Mouse (Mus musculus) thymus, postnatal 25 days (tissue): ENCODE measurements around the gene Bex3.
A peak's percentile ranks its signal among the peaks of the same experiment; 100 is the strongest.

Experiments
- DNase-seq: peaks from one replicate; pipeline ENCODE4 v3.0.0; 2022

Bex3 gene

DNA sequence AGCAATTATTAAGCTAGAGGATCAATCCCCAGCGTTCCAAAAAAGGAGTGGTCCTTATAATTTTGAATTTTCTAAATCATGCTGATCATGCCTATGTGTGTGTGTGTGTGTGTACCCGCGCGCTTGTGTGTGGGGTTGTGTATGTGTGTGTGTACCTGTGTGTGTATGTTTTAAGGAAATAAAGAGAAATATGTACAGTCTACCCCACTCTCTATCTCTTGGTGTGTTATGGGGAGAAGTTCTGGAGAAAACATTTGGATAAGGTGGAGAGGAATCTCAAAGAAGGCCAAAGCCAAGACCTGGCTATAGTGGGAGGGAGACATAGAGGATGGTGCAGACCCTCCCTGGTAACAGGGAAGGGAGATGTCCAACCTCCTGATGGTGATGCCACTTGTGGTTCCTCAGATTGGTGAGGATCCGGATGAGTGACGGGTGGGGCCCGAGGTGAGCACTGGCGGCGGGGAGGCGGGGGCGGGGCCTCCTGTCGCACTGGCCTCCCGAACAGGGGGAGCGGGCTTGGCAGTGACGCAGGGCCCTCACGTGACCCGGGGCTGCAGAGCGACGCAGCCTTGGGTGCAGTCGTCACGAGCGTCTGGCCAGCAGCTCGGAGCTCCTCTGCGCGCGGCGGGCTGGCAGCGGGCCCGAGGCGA, at the start of gene Bex3:
Gene Bex3 (plus strand): TSS at position 511 of the 650 bp plus-strand sequence.
- DNase-seq: peak; percentile 62

DNA sequence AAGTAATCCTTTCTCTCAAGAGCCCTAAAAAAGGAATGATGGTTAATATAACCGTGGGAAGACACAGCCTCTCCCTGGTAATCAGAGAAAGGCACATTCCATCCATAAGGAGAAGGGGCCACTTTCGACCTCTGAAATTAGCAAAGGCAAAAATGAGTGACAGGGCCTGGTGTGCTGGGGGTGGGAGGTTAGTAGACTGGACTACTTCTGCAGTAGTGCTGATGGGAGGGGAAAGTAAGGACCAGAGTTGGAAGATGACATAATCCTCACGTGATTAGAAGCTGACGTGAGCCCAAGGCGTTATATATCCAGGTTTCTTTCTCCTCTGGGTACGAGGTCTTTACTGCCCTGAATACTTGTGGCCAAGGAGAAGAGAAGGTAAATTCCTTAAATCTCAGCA, 46.3 kb upstream of the Bex3 start:
- DNase-seq: no peak

DNA sequence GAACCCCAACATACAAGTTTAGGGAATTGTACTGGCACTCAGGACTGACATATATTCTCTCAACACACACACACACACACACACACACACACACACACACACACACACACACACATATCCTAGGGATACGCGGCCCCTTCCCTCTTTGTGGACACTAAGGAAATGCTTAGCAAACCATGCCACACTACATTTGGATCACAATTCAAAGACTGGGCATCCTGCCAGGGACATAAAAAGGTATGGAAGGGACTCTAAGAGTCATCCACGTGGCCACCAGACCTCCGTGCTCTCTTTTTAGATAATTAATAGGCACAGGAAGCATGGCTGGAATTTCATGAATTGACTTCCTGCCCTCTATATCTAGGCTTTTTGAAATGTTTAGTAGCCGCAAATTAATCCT, 42.3 kb upstream of the Bex3 start:
- DNase-seq: no peak

DNA sequence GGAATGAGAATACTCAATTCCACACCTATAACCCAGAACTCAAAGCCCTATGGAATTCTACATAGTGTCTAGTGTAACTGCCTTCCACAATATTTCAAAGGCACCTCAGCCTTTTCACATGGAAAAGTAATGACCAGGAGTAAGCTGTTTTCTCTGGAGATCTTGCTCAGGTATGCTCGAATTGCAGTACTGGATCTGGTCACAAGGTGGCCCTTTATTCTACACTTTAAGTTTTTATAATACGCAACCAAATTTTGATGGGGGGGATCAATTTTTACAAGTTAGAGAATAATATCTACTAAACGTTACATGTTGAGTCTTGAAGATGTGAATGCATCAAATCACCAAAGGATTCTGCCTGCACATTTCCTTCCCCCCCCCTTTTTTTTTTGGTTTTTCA, 31.9 kb upstream of the Bex3 start:
- peak; percentile 23 for DNase-seq

DNA sequence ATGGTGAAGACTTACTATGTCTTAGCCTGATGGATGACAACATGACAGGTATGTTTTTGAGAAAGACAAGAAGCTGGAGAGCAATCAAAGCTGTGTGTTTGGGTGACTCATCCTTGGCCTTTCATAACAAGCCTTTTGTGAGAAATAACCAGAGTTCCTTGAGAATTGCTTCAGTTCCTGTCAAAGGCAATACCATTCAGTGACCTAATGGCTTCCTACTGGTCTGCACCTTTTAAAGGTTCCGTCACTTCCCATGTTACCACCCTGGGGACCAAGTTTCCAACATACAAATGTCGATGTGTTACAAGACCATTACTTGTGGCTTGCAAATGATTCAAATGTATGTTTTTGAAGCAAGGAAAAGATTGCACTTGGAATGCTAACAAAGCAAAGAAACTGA, 26.9 kb upstream of the Bex3 start:
- no peak for DNase-seq

DNA sequence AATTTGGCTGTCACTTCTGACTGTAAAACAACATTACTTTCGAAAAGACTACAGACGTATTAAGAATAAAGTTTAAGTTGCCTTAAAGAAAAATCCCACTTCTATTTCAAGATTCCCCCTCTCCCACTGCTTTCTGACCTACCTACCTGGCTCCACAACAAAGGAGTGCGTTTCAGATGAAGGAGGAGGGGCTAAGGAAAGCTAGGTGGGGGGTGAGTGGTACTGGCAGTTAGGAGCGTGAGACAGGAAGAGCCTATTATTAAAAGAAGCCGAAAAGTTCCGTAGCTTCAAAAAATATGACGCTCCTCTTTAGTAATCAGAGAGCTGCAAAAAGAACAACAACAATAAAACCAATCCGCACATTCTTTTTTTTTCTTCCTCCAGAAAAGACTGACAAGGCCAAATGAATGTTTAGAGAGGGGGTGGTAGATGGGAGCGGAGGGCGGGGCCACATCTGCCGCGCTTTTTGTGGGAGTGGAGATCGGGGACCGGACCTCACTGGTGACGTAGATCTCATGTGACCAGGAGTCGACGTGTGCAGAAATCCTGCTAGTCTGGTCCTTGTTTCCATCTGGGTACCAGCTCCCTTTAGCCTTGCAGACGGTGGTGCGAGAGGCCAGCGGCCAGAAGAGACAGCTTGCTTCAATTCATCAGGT, 25.4 kb upstream of the Bex3 start, which contains the start of gene Tceal9:
Gene Tceal9 (plus strand): TSS at position 506 of the 656 bp plus-strand sequence.
- peak; percentile 52 for DNase-seq

DNA sequence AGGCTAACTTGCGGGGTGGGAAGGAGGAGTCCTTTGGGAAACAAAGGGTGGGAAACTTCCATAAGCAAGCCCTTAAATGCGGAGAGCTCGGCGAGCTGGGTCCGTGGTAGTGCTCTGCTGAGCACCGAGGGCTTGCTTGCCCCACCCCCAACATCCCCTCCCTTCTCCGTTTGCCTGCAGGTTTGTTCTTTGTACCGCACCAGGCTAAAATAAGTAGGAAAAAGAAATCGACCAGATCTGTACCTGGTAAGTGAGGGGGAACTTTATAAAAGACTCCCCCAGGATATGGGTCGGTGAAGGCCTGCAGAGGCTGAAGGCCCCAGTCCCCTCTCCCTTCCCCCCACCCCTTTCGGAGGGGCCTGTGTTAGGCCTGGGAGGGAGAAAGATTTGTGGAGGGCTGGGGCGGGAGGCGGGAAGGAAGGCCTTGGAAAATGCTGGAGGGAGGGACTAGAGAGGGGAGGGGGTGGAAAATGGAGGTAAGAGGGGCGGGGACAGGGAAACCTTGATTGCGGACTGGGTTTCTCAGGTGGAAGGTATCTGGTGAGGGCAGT, 24.5 kb upstream of the Bex3 start:
- peak; percentile 11 for DNase-seq

DNA sequence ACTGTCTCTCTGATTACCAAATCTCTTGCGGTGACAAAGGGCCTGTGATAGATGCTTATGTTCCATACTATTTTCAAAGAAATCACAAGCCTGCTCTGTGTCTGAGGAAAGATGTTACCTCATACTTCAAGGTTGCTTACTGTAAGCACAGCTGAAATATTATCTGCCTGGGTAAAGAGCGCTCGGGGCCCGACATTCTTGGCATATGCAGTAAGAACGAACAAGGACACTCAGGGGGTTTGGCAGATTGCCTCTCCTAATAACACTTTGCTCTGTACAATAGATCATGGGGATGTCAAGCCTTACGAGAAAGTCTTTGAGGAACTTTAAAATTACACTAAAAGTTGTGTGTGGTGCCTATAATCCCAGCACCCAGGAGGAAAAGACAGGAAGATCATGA, 21.2 kb upstream of the Bex3 start:
- DNase-seq: no peak

DNA sequence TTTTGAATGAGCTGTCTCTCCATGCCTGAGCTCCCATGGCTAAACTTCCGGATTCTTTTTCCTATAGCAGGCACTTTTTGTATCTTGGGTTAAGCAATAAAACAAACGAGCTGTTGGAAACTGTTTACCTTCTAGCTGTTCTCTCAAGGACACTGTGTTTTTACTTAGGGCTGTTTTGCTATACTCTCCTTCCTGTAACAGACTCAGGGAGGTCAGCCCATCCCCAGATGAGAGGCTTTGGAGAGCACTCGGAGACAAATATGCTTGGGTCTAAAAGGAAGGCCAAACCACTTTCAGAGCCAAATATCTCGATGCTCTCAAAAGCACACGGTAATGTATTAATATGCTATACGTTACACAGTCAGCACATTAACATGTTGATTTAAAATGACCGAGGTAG, 20.4 kb upstream of the Bex3 start:
- DNase-seq: no peak

DNA sequence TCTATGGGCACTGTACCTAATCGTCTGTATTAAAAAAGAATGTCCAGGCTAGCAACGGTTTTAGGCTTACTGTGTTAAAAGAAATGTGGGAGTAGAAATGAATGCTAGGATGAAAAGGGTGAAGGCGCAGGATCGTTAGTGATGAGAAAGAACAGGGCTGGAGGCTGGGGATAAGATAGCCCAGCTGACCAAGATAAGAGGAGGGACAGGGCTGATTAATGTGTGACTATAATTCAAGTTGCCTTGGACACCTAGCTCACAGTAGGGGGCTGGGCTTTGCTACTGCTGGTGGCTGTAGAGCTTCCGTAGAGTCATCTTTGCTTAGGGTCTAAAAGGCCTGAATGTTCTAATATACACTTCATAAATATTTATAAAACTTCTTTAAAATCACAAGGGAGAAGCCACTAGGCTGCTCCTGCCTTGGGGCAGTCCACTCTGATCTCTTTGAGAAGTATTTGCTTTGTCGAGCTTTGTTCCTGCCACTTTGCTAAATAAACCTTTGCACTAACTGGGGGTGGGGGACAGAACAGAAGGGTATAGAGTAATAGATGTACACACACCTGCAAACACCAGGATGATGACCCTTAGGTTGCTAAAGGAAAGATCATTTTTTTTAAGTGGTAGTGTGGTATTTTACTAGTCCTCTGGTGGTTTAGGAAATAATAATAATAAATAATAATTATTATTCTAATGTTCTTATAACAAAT, 17.9 kb upstream of the Bex3 start:
- DNase-seq: no peak

DNA sequence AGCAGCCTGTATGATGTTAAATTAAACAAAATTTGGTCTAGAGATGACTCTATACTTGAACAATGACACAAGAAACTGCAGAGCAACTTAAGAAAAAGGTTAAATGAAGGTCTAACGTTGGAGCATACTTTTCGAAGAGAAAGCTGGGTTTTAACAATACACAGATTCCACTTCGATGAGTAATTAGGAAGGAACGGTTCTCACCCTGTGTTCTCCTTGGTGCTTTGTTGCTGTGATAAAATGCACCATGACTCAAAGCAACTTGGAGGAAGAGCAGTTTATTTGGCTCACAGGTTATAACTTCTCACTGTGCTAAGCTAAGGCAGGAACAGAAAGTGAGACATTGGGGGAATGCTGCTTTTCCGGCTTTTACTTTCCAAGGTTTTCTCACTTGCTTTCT, 2.3 kb upstream of the Bex3 start:
- DNase-seq: no peak

DNA sequence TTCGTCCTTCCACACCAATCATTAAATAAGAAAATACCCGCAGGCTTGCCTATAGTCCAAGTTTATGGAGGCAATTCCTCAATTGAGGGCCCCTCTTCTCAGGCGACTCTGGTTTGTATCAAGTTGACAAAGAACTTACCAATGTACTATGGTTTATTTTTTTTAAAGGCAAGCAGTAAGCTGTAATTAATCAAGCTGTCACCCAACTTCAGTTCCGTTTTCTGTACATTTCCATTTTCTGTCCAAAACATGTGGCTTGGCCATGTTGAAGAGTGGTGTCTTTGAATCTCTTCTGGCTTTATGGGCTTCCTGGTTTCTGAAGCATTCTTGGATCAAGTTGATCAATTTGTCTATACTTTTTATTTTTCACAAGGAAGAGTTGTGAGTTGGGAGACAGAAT, 1.9 kb upstream of the Bex3 start:
- DNase-seq: no peak

DNA sequence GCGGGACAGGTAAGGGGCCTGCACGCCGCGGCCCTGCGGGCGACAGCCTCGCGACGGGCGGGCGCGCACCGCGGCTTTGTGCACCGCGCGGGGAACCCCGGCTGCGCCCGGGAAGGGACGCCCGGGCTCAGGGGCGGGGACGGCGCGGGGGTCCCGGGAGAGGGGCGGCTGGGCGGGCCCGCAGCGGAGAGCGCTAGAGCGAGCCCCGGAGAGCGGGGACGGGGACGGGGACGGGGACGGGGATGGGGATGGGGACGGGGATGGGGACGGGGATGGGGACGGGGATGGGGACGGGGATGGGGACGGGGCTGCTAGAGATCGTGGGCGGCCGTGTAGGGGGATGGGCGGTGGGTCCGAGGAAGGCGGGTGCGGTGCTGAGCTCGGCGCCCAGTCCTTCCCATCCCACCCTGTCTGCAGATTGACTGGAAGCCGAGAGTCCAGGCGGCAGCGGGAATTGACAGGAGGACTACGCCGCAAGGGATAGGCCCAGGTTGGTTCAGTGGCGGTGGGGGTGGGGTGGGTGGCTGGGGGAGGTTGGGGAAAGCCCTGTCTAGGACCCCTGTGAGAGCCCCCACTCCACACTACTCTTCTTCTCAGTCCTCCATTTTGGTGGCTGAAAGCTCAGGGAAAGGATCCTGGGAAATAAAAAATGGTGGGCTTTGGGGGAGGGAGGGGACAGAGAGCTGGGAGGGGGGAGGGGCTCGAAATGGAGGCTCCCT, 499 bp downstream of the Bex3 start:
- peak; percentile 3 for DNase-seq

DNA sequence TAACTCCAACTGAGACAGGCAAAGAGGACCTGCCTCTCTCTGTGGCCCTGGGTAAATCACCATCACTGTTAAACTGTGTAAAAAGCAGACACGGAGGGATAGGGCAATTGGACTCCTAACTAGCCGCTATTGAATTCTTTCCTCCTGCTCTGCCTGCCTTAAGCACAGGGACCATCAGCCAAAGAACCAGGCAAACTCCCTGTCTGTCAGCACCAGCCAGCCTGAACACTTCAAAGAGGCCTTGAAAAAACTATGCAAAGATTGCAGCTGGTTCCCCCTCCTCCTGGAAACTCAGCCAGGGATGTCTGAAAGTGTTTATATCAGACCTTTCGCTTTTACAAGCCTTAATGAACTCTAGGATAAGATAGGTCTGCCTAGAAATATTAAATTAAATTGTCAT, 4.5 kb downstream of the Bex3 start:
- DNase-seq: no peak

DNA sequence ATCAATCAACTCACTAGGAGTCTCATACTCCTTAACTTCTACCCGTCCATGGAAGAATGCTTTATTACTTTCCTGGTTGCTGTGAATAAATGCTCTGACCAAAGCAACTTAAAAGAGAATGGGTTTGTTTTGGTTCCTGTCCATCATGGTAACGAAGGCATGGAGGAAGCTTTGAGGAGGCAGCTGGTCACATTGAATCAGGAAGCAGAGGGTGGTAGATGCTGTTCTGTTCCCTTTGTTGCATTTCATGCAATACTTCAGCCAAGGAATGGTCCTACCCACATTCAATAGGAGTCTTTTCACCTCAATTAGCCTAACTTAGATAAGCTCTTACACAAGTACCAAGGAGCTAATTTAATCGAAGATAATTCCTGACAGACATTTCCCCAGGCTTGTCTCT, 5.3 kb downstream of the Bex3 start:
- DNase-seq: no peak

DNA sequence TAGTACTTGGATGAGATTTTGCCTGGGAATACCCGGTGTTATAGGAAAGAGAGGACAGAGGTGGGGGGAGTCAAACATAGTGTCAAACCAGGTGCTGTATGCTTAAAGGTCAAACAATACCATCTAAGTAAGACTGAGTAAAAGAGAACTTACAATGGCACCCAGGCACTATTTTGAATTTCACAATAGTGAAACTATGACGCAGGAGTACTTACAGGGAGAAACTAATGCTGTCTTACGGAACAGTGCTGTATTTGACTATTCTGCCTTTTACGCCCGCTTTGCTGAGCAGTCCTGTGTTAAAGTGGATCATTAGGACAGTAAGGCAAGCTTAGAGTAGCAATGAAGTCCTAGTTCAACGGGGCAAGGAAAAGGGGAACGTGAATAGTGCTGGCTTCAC, 7.5 kb downstream of the Bex3 start:
- DNase-seq: no peak

DNA sequence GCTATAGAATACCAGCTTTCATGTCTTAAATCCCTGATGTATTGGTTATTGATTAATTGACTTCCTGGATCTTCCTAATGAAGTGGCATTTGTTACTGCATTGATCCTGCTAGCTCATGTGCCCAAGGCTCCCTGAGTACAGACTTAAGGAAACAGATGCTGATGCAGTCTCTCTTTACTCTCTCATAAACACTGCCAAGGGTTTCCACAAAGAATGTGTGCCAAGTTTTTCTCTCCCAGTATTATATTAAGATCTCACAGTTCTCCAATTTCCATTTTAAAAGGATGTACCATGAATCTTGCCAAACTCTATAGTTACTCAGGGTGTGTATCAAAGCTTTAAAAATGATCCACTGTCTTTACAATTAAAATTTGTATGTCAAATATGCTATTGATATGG, 8.3 kb downstream of the Bex3 start:
- DNase-seq: no peak

DNA sequence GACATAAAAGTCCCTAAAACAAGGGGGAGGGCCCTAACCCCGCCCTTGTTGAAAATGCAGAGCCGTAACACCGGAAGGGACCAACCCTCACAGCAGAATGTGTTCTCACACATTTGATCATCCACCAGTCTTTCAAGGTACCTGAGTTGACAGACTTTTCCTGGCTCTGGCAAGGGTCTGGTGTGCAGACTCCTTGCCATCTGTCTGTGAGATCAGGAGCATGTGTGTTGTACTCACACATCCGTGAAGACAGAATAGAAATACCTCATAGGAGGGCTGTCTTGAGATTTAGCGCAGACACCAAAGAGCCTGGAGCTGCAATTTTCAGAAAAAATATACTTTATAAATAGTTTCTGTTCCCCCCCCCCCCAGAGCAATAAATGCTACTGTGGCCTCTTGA, 9.4 kb downstream of the Bex3 start:
- DNase-seq: no peak

DNA sequence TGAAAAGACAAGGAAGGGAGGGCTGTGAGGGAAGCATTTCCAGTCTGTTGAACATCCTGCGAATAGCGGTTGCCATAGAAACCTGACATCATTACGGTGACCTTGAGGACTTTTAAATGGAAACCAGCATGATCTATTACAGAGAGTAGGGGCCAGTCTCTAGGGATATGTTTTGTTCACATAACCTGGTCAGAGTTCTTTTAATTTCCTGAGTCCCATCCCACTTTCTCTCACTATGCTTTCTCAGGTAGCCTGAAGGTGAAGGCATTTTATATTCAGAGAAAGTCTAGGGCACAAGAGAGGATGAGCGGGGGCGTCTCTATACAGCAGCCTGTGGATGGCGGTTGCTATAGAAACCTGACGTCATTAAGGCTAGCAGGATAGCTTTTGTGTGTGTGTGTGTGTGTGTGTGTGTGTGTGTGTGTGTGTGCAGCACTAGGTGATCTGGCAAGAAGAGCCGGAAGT, 20.8 kb downstream of the Bex3 start:
- no peak for DNase-seq

DNA sequence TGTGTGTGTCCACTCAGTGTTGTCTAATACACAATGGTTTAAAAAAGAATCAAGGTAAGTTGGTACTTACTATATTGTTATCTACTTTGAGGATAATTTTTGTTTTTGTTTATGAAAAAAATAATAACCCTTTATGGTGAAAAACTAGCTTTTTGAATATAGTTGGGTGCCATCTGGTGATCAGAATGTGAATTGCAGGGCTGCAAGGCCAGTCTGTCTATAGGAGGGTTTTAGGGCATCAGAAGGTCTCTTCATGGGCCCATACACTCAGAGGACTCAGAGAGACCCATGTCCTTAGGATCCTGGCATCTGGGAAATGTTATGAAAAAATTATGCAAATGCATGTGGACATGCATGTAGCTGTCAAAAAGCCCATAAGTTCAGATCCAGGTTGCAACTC, 34.2 kb downstream of the Bex3 start:
- peak; percentile 13 for DNase-seq

DNA sequence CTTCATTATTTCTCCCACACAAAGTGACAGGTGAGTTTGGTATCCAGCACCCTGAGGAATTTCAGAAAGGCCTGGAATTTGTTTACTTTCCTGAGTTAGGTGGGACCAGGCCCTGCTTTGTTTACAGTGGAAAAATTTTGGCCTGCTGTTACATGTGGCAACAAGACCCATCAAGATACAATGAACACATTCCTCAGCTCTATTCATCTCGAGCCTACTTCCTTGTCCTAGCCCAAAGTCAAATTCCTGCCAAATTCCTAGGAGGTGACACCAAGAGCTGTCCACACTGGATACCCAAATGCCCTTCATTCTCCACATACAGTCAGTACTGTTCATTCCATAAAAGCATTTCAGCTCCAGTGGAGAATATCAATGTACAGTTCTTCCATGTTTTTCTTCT, 36.1 kb downstream of the Bex3 start:
- no peak for DNase-seq

DNA sequence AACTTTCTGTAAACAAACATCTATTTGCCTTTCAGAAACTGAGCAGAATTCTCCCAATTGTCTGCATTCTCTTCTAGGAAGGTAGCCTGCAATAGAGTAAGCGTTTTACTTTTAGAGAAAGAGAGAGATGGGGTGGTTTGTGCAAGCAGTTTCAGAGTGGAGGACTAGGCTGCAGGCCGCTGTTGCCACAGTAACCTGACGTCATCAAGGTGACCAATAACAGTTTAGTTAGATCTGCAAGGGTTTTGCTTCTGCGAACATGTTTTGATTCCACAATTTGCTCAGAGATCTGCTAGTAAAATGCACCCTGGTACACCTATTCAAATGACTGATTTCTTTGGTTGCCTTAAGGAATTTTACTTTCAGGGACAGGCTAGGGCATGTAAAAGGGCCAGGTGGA, 43.2 kb downstream of the Bex3 start:
- no peak for DNase-seq
